Mouse (Mus musculus): ENCODE results near the gene Rgs1. TPM values are rescaled to one million over a fixed set of nuclear protein-coding genes. Genes with fewer than 3 reads are reported as not detected.

Rgs1 gene
- polyA plus RNA-seq, 1 experiment, result not detected

- DNase-seq, result no peak
- no peak overlapping the region for H3K27ac ChIP-seq (ENCODE audit: insufficient read depth, low read length)
- TF ChIP-seq CTCF (IDR thresholded peaks at IDR 0.05; ENCODE audit: borderline replicate concordance, insufficient read depth, low read depth, low read length), result no peak
- no peak for TF ChIP-seq POLR2A (IDR thresholded peaks at IDR 0.05; ENCODE audit: borderline replicate concordance, insufficient read depth, low read length)
- H3K4me1 ChIP-seq (ENCODE audit: control insufficient read depth, insufficient read depth, low read length), result no peaks in the 10 kb centered on the region
- H3K4me3 ChIP-seq (replicated peaks; ENCODE audit: insufficient read depth, low read depth, low read length), result no peak overlapping the region
- no peaks in the 10 kb centered on the region for H3K27me3 ChIP-seq (ENCODE audit: control insufficient read depth, insufficient read depth, low read length)
Observed at GRCm38 (mm10) chr1:144262008-144262407, 13.0 kb upstream of the Rgs1 start.

- TF ChIP-seq CTCF (IDR thresholded peaks at IDR 0.05; ENCODE audit: borderline replicate concordance, insufficient read depth, low read depth, low read length), result no peak
- no peak for TF ChIP-seq POLR2A (IDR thresholded peaks at IDR 0.05; ENCODE audit: borderline replicate concordance, insufficient read depth, low read length)
- no peaks in the 10 kb centered on the region for H3K4me1 ChIP-seq (ENCODE audit: control insufficient read depth, insufficient read depth, low read length)
- no peak for DNase-seq
- no peak overlapping the region for H3K4me3 ChIP-seq (replicated peaks; ENCODE audit: insufficient read depth, low read depth, low read length)
- H3K27ac ChIP-seq (ENCODE audit: insufficient read depth, low read length), result no peak overlapping the region
- 87% methylated on average over 3 of the region's 3 CpGs for WGBS
- no peaks in the 10 kb centered on the region for H3K27me3 ChIP-seq (ENCODE audit: control insufficient read depth, insufficient read depth, low read length)
Observed at GRCm38 (mm10) chr1:144258779-144259178, 9.7 kb upstream of the Rgs1 start.

- WGBS, result 62% methylated on average over 2 of the region's 2 CpGs
- TF ChIP-seq POLR2A (IDR thresholded peaks at IDR 0.05; ENCODE audit: borderline replicate concordance, insufficient read depth, low read length) (no peak), CTCF (IDR thresholded peaks at IDR 0.05; ENCODE audit: borderline replicate concordance, insufficient read depth, low read depth, low read length) (no peak)
Observed at GRCm38 (mm10) chr1:144256556-144257331, 7.7 kb upstream of the Rgs1 start.

GRCm38 (mm10) chr1:144248206-144248605 is 836 bp downstream of the Rgs1 start:
- H3K27ac ChIP-seq (ENCODE audit: insufficient read depth, low read length), result no peak overlapping the region
- TF ChIP-seq CTCF (IDR thresholded peaks at IDR 0.05; ENCODE audit: borderline replicate concordance, insufficient read depth, low read depth, low read length), result no peak
- TF ChIP-seq POLR2A (IDR thresholded peaks at IDR 0.05; ENCODE audit: borderline replicate concordance, insufficient read depth, low read length), result no peak
- H3K27me3 ChIP-seq (ENCODE audit: control insufficient read depth, insufficient read depth, low read length), result no peaks in the 10 kb centered on the region
- 86% methylated on average over 3 of the region's 3 CpGs for WGBS
- no peak for DNase-seq
- no peaks in the 10 kb centered on the region for H3K4me1 ChIP-seq (ENCODE audit: control insufficient read depth, insufficient read depth, low read length)
- H3K4me3 ChIP-seq (replicated peaks; ENCODE audit: insufficient read depth, low read depth, low read length), result no peak overlapping the region

More at GRCm38 (mm10) chr1:144256556-144257331, 7.7 kb upstream of the Rgs1 start:
- H3K27ac ChIP-seq (ENCODE audit: insufficient read depth, low read length), result no peak overlapping the region
- no peaks in the 10 kb centered on the region for H3K27me3 ChIP-seq (ENCODE audit: control insufficient read depth, insufficient read depth, low read length)
- no peak overlapping the region for H3K4me3 ChIP-seq (replicated peaks; ENCODE audit: insufficient read depth, low read depth, low read length)
- DNase-seq, result no peak
- H3K4me1 ChIP-seq (ENCODE audit: control insufficient read depth, insufficient read depth, low read length), result no peaks in the 10 kb centered on the region

- H3K27me3 ChIP-seq (ENCODE audit: control insufficient read depth, insufficient read depth, low read length), result no peaks in the 10 kb centered on the region
- WGBS, result 91% methylated on average over 1 of the region's 1 CpGs
- H3K4me1 ChIP-seq (ENCODE audit: control insufficient read depth, insufficient read depth, low read length), result no peaks in the 10 kb centered on the region
- no peak for TF ChIP-seq POLR2A (IDR thresholded peaks at IDR 0.05; ENCODE audit: borderline replicate concordance, insufficient read depth, low read length)
- TF ChIP-seq CTCF (IDR thresholded peaks at IDR 0.05; ENCODE audit: borderline replicate concordance, insufficient read depth, low read depth, low read length), result no peak
- DNase-seq, result no peak
- no peak overlapping the region for H3K4me3 ChIP-seq (replicated peaks; ENCODE audit: insufficient read depth, low read depth, low read length)
- no peak overlapping the region for H3K27ac ChIP-seq (ENCODE audit: insufficient read depth, low read length)
Observed at GRCm38 (mm10) chr1:144247382-144247781, 1.7 kb downstream of the Rgs1 start.

GRCm38 (mm10) chr1:144243511-144243910 is 5.5 kb downstream of the Rgs1 start:
- 67% methylated on average over 1 of the region's 1 CpGs for WGBS
- Histone ChIP-seq H3K27me3 (ENCODE audit: control insufficient read depth, insufficient read depth, low read length) (no peaks in the 10 kb centered on the region), H3K4me1 (ENCODE audit: control insufficient read depth, insufficient read depth, low read length) (no peaks in the 10 kb centered on the region), H3K27ac (ENCODE audit: insufficient read depth, low read length) (no peak overlapping the region), H3K4me3 (replicated peaks; ENCODE audit: insufficient read depth, low read depth, low read length) (no peak overlapping the region)
- TF ChIP-seq POLR2A (IDR thresholded peaks at IDR 0.05; ENCODE audit: borderline replicate concordance, insufficient read depth, low read length) (no peak), CTCF (IDR thresholded peaks at IDR 0.05; ENCODE audit: borderline replicate concordance, insufficient read depth, low read depth, low read length) (no peak)
- no peak for DNase-seq

- no peak for TF ChIP-seq CTCF (IDR thresholded peaks at IDR 0.05; ENCODE audit: borderline replicate concordance, insufficient read depth, low read depth, low read length)
- TF ChIP-seq POLR2A (IDR thresholded peaks at IDR 0.05; ENCODE audit: borderline replicate concordance, insufficient read depth, low read length), result no peak
- no peaks in the 10 kb centered on the region for H3K4me1 ChIP-seq (ENCODE audit: control insufficient read depth, insufficient read depth, low read length)
- WGBS, result 81% methylated on average over 2 of the region's 2 CpGs
- H3K27me3 ChIP-seq (ENCODE audit: control insufficient read depth, insufficient read depth, low read length), result no peaks in the 10 kb centered on the region
- H3K27ac ChIP-seq (ENCODE audit: insufficient read depth, low read length), result no peak overlapping the region
- no peak for DNase-seq
- H3K4me3 ChIP-seq (replicated peaks; ENCODE audit: insufficient read depth, low read depth, low read length), result no peak overlapping the region
Observed at GRCm38 (mm10) chr1:144239195-144239594, 9.8 kb downstream of the Rgs1 start.

- no peak for DNase-seq
- H3K4me3 ChIP-seq (replicated peaks; ENCODE audit: insufficient read depth, low read depth, low read length), result no peak overlapping the region
- no peak overlapping the region for H3K27ac ChIP-seq (ENCODE audit: insufficient read depth, low read length)
- no peaks in the 10 kb centered on the region for H3K27me3 ChIP-seq (ENCODE audit: control insufficient read depth, insufficient read depth, low read length)
- H3K4me1 ChIP-seq (ENCODE audit: control insufficient read depth, insufficient read depth, low read length), result no peaks in the 10 kb centered on the region
- TF ChIP-seq POLR2A (IDR thresholded peaks at IDR 0.05; ENCODE audit: borderline replicate concordance, insufficient read depth, low read length) (no peak), CTCF (IDR thresholded peaks at IDR 0.05; ENCODE audit: borderline replicate concordance, insufficient read depth, low read depth, low read length) (no peak)
Observed at GRCm38 (mm10) chr1:144215230-144215629, 33.8 kb downstream of the Rgs1 start.

Measured in cerebellum, adult 2 months (tissue).